Mouse (Mus musculus) neural tube, embryonic 14.5 days (tissue): ENCODE measurements at regions not wholly inside any gene's neighbourhood (a gene's known extent, or its start where the extent isn't known, plus 50 kb on each side); places are given as distances from the start of the nearest gene placed in this dataset.
"Not testable (repeated sequence)": the region's sequence is repeated elsewhere in the genome, so short reads cannot be mapped to it uniquely, and the experiment has no call there.

Experiments
- ATAC-seq: fragments of 200-750 bp; cut with Nextera tagmentation; 2 replicates; pipeline ENCODE4 v1.8.0; 2017; ENCODE audit warnings: low read depth, mild to moderate bottlenecking, moderate TSS enrichment, moderate library complexity
- H3K27ac ChIP-seq: fragments of 300-500 bp; sonication (generic); 2 replicates; pipeline ENCODE4 v1.5.1; 2014; ENCODE audit warnings: low read depth, mild to moderate bottlenecking, control low read depth, low read length, moderate library complexity, mixed read lengths
- H3K27me3 ChIP-seq: fragments of 300-500 bp; sonication (generic); 2 replicates; pipeline ENCODE4 v1.6.1; 2014; ENCODE audit warnings: low read length; ENCODE audit not compliant: control insufficient read depth, insufficient read depth
- H3K36me3 ChIP-seq: fragments of 300-500 bp; sonication (generic); 2 replicates; pipeline ENCODE4 v1.6.1; 2014; ENCODE audit warnings: low read length, mixed read lengths; ENCODE audit not compliant: control insufficient read depth, insufficient read depth
- H3K4me1 ChIP-seq: fragments of 300-500 bp; sonication (generic); 2 replicates; pipeline ENCODE4 v1.6.1; 2014; ENCODE audit warnings: low read length; ENCODE audit not compliant: control insufficient read depth, insufficient read depth
- H3K4me2 ChIP-seq: fragments of 300-500 bp; sonication (generic); 2 replicates; pipeline ENCODE4 v1.6.1; 2014; ENCODE audit warnings: mild to moderate bottlenecking, low read depth, low read length, control low read depth
- H3K4me3 ChIP-seq: fragments of 300-500 bp; sonication (generic); 2 replicates; pipeline ENCODE4 v1.5.1; 2014; ENCODE audit warnings: low read depth, low read length, control low read depth, mixed read lengths
- H3K9ac ChIP-seq: fragments of 300-500 bp; sonication (generic); replicated peaks from 2 replicates; pipeline ENCODE4 v1.6.1; 2014; ENCODE audit warnings: low read depth, mild to moderate bottlenecking, control low read depth, low read length, mixed read lengths
- H3K9me3 ChIP-seq: fragments of 300-500 bp; sonication (generic); 2 replicates; pipeline ENCODE4 v1.6.1; 2016; ENCODE audit warnings: low read length; ENCODE audit not compliant: control insufficient read depth
- WGBS: fragments of 180-500 bp; shearing (Covaris S2); extraction: QIAGEN DNeasy Blood & Tissue Kit; methylation state at CpG from one replicate; pipeline ENCODE4 v1.1.7; 2014; 5-methylcytosine and 5-hydroxymethylcytosine counted together

- Histone ChIP-seq H3K4me1 (no peaks in the 10 kb centered on the region), H3K27me3 (no peaks in the 10 kb centered on the region), H3K4me3 (no peak overlapping the region), H3K27ac (no peak overlapping the region), H3K9me3 (no peaks in the 10 kb centered on the region), H3K9ac (no peak overlapping the region), H3K36me3 (no peaks in the 10 kb centered on the region), H3K4me2 (no peak overlapping the region)
- WGBS = 60% methylated on average over 2 of the region's 2 CpGs
- ATAC-seq = no peak
Measured at GRCm38 (mm10) chr15:60280378-60280777, 264.0 kb upstream of the 4933412E24Rik start.

GRCm38 (mm10) chr15:60253661-60254060, 237.2 kb upstream of the 4933412E24Rik start:
- H3K27ac ChIP-seq, ATAC-seq, H3K36me3 ChIP-seq, H3K27me3 ChIP-seq, H3K4me3 ChIP-seq, H3K4me2 ChIP-seq, H3K9ac ChIP-seq, H3K9me3 ChIP-seq, H3K4me1 ChIP-seq: not testable (repeated sequence)

GRCm38 (mm10) chr15:60226335-60226938, 210.0 kb upstream of the 4933412E24Rik start:
- Histone ChIP-seq H3K4me2 (no peak overlapping the region), H3K4me1 (no peaks in the 10 kb centered on the region), H3K27me3 (no peaks in the 10 kb centered on the region), H3K9me3 (no peaks in the 10 kb centered on the region), H3K36me3 (no peaks in the 10 kb centered on the region), H3K4me3 (no peak overlapping the region), H3K27ac (no peak overlapping the region), H3K9ac (no peak overlapping the region)
- 84% methylated on average over 4 of the region's 4 CpGs for WGBS
- ATAC-seq = no peak

- Histone ChIP-seq H3K9ac (no peak overlapping the region), H3K27ac (no peak overlapping the region), H3K4me3 (no peak overlapping the region), H3K27me3 (no peaks in the 10 kb centered on the region), H3K9me3 (no peaks in the 10 kb centered on the region), H3K4me2 (no peak overlapping the region), H3K4me1 (no peaks in the 10 kb centered on the region), H3K36me3 (no peaks in the 10 kb centered on the region)
- ATAC-seq = no peak
Measured at GRCm38 (mm10) chr15:60195070-60195469, 178.7 kb upstream of the 4933412E24Rik start.

- Histone ChIP-seq H3K36me3 (no peaks in the 10 kb centered on the region), H3K4me2 (no peak overlapping the region), H3K4me1 (no peaks in the 10 kb centered on the region), H3K9ac (no peak overlapping the region), H3K9me3 (no peaks in the 10 kb centered on the region), H3K27me3 (no peaks in the 10 kb centered on the region), H3K27ac (no peak overlapping the region), H3K4me3 (no peak overlapping the region)
- no peak for ATAC-seq
- WGBS = 92% methylated on average over 3 of the region's 3 CpGs
Measured at GRCm38 (mm10) chr15:60193157-60193556, 176.7 kb upstream of the 4933412E24Rik start.

- no peaks in the 10 kb centered on the region for H3K4me1 ChIP-seq
- no peaks in the 10 kb centered on the region for H3K9me3 ChIP-seq
- H3K4me2 ChIP-seq = no peak overlapping the region
- no peak overlapping the region for H3K4me3 ChIP-seq
- H3K9ac ChIP-seq = no peak overlapping the region
- no peak for ATAC-seq
- H3K27me3 ChIP-seq = no peaks in the 10 kb centered on the region
- H3K27ac ChIP-seq = no peak overlapping the region
- WGBS = 60% methylated on average over 5 of the region's 5 CpGs
- no peaks in the 10 kb centered on the region for H3K36me3 ChIP-seq
Measured at GRCm38 (mm10) chr15:60187002-60187715, 170.7 kb upstream of the 4933412E24Rik start.

GRCm38 (mm10) chr15:60141554-60142070, 125.2 kb upstream of the 4933412E24Rik start:
- WGBS = 88% methylated on average over 6 of the region's 6 CpGs
- H3K36me3 ChIP-seq = no peaks in the 10 kb centered on the region
- no peak overlapping the region for H3K9ac ChIP-seq
- no peak overlapping the region for H3K27ac ChIP-seq
- H3K4me1 ChIP-seq = no peaks in the 10 kb centered on the region
- H3K4me3 ChIP-seq = no peak overlapping the region
- no peak overlapping the region for H3K4me2 ChIP-seq
- H3K27me3 ChIP-seq = no peaks in the 10 kb centered on the region
- ATAC-seq = no peak
- no peaks in the 10 kb centered on the region for H3K9me3 ChIP-seq

- Histone ChIP-seq H3K4me1 (no peaks in the 10 kb centered on the region), H3K4me2 (no peak overlapping the region), H3K4me3 (no peak overlapping the region), H3K27me3 (no peaks in the 10 kb centered on the region), H3K36me3 (no peaks in the 10 kb centered on the region), H3K9ac (no peak overlapping the region), H3K27ac (no peak overlapping the region), H3K9me3 (no peaks in the 10 kb centered on the region)
- 85% methylated on average over 2 of the region's 2 CpGs for WGBS
- no peak for ATAC-seq
Measured at GRCm38 (mm10) chr15:60136671-60137070, 120.3 kb upstream of the 4933412E24Rik start.

GRCm38 (mm10) chr15:60134515-60134914, 118.1 kb upstream of the 4933412E24Rik start:
- ATAC-seq = no peak
- no peaks in the 10 kb centered on the region for H3K36me3 ChIP-seq
- no peak overlapping the region for H3K9ac ChIP-seq
- WGBS = 58% methylated on average over 1 of the region's 1 CpGs
- no peaks in the 10 kb centered on the region for H3K27me3 ChIP-seq
- no peak overlapping the region for H3K4me3 ChIP-seq
- no peak overlapping the region for H3K4me2 ChIP-seq
- no peaks in the 10 kb centered on the region for H3K4me1 ChIP-seq
- no peak overlapping the region for H3K27ac ChIP-seq
- no peaks in the 10 kb centered on the region for H3K9me3 ChIP-seq
